Mouse (Mus musculus) T-cell, adult 2 months (primary cell): ENCODE data around the gene Ikbke.

Experiments
- DNase-seq: peaks from one replicate; pipeline ENCODE4 v3.0.0; 2022; ENCODE audit warnings: low spot score

Ikbke gene

GRCm38 (mm10) chr1:131279456-131279776 lies at the start of gene Ikbke:
Gene Ikbke (minus strand): TSS chr1:131279606.
- DNase-seq, result no peak

GRCm38 (mm10) chr1:131329093-131329492 lies 49.7 kb upstream of the Ikbke start:
- peak; percentile 28 for DNase-seq

GRCm38 (mm10) chr1:131327167-131327566 lies 47.8 kb upstream of the Ikbke start:
- no peak for DNase-seq

- peak; percentile 22 for DNase-seq
Measured at GRCm38 (mm10) chr1:131324816-131325463, 45.5 kb upstream of the Ikbke start.

DNA sequence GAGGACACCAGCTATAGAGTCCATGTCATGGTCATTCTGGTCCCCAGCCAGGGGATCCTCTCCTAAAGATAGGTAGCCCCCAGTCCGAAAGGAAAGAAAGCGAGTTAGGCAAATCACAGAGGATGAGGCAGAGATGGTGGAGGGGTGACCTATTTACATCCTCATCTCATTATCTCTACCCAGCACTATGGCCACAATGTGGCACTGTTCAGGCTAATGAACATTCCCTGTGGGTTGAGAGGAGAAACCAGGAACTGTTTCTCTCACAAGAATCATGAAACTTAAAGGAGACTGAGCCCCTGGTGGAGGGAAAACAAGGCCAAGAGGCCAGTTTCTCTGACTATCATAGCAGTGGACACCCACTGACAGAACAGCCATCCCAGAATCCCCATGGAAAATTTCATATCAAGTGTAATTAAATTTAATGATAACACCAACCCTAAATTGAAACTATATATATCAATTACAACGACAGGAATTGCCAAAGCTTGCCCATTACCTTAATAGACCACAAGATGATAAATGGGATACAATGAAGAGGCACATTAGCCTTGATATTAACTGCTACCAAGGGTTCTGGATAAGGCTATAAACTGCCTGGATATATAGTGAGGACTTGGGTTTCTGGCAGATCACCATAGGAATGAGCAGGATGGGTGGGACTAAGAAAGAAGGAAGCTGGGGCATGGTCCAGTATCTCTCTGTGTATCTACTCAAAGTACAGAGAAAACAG lies 40.4 kb upstream of the Ikbke start:
- DNase-seq, result no peak

- no peak for DNase-seq
Measured at GRCm38 (mm10) chr1:131318397-131318796, 39.0 kb upstream of the Ikbke start.

- no peak for DNase-seq
Measured at GRCm38 (mm10) chr1:131317625-131318024, 38.2 kb upstream of the Ikbke start.

DNA sequence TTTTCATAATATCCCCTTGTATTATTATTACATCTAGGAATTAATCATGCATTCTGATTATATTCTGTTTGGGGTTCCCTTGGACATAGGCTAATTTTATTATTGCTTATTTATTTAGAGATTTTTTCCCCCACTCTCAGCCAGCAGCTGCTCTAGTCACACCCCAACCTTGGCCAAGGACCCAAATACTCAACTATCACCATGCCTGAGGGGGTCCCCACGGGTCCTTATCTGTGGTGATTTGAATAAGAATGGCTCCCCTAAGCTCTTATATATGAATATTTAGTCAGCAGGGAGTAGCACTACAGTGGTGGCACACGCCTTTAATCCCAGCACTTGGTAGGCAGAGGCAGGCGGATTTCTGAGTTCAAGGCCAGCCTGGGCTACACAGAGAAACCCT lies 31.9 kb upstream of the Ikbke start:
- no peak for DNase-seq

- DNase-seq, result no peak
Measured at GRCm38 (mm10) chr1:131310237-131310818, 30.9 kb upstream of the Ikbke start.

- DNase-seq, result no peak
Measured at GRCm38 (mm10) chr1:131300750-131301149, 21.3 kb upstream of the Ikbke start.

GRCm38 (mm10) chr1:131299788-131300187 lies 20.4 kb upstream of the Ikbke start:
- no peak for DNase-seq

GRCm38 (mm10) chr1:131299240-131299639 lies 19.8 kb upstream of the Ikbke start:
- DNase-seq, result no peak

- DNase-seq, result no peak
Measured at GRCm38 (mm10) chr1:131298171-131298570, 18.8 kb upstream of the Ikbke start.

DNA sequence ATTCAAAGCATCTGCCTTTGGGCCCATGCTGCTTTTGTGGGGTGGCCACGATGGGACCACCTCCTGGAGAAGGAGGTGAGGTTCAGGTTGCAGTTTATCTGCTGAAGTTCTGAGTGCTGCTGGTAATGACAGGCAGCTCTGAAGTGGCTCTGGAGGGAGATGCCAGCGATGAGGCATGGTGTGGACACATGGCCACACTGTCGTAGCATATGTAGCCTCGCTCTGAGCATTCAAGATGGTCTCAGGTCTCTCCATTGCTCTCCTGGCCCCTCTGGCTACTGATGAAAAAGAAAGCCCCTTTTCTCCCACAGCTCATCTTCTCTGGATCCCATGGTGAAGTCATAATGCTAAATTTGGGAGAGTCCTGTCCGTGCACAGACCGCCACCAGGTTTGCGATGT lies 17.3 kb upstream of the Ikbke start:
- no peak for DNase-seq

GRCm38 (mm10) chr1:131295200-131295599 lies 15.8 kb upstream of the Ikbke start:
- DNase-seq, result no peak

GRCm38 (mm10) chr1:131293922-131294250 lies 14.5 kb upstream of the Ikbke start:
- no peak for DNase-seq

DNA sequence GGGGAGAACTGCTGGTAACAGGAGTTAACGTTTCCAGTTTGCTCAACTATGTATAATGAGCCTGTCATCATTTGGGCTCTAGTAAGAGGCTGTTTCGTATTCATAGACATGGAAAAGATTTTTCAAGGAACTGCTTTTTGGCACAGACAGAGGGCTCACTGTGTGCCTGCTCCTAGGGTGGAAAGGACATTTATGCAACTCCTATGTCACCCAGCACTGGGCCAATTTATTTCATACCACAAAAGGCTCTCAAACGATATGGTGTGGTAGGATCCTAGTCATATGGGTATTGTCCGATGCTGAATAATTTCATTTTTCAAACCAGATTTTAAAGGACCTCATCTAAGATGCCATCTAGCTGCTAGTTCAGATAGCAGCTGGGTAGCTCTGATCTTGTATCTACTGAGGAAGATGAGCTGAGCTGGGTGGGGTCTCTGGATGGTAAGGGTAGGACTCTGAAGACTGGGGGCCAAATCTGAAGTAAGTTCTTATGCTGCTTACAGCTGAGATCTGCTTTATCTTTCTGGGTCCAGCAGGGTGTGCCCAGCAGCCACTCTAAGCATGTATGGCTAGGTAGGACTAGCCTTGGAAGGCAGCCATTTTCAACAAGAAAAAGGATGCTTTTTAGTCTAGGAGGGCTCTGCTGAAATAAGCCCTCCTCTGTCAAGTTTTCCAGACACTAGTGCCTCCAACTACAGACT lies 14.0 kb upstream of the Ikbke start:
- DNase-seq, result no peak

GRCm38 (mm10) chr1:131290648-131291047 lies 11.2 kb upstream of the Ikbke start:
- peak; percentile 63 for DNase-seq

- no peak for DNase-seq
Measured at GRCm38 (mm10) chr1:131288938-131289337, 9.5 kb upstream of the Ikbke start.

DNA sequence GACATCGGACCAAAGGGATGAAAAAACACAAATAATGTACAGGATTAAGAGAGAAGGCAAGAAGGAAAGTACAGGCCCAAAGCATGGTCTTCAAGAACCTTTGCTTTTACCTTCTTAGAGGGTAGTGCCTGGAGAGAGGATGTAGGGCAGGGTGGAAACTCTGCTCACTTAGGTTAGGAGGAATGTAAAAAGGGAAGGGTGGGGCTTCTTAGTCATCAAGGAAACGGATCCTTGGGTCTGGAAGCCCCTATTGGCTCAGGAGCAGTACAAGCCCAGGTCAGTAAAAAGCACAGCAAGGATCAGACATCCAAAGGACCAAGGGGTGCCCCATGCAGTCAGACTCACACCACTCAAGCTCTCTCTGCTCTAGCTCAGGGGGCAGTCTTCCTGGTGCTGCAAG lies 7.9 kb upstream of the Ikbke start:
- DNase-seq, result no peak

DNA sequence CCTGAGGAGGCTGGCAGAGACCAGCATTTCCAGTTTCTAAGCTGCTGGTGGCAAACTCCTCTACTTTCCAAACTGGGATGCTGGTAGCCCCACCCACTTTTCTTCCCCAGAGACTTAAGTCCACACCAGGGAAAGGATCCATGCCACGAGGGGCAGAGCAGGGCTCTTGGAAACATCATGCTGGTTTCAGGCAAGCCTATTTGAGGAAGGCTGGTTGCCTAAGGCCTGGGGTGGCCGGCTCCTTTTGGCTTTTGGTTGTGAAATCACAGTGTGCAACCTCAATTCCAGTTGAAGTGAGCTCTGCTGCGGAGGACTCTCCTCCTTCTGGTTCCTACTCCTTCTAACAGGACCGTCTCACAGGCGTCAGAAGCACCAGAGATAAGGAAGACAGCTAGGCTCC lies 7.4 kb upstream of the Ikbke start:
- no peak for DNase-seq

DNA sequence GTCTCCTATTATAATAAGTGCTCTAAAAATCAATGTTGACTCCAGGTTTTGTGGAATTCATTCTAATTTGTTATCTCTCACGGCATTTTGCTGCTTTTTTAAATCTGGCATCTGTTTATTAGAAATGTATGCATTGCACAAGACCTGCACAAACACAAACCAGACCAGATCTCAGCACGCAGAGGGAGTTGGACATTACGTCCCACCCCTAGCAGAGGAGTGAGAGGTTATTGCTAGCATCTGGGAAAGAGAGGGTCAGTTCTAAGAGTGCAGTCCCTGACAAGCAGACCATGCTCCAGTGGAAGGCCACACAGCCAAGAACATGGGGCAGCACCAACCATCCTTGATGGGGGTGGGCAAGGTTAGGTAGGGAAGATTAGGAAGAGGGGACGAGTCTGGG lies 5.2 kb upstream of the Ikbke start:
- DNase-seq, result no peak

DNA sequence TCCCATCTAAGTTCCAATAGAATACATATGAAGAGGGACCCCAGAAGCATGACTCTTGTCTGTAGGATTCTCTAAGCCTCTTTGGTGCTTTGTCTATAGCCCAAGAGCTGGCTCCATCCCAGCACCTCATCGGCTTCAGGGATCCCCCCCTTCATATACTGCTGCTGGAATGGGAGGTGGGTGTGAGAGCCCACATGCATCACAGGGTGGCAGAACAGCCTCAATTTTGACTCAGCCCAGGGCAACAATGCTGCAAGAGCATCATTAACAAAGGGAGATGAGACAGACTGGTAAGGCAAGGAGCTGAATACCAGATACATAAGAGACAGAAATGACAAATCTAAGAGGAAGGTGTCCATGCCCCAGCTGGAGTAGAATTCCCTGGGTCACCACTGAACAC lies 4.8 kb upstream of the Ikbke start:
- DNase-seq, result no peak
